Mouse (Mus musculus) gastrocnemius, adult 2 months (tissue): Measurements from ENCODE around the gene Ehd1. TPM values are rescaled to one million over a fixed set of nuclear protein-coding genes. Genes with fewer than 3 reads are reported as not detected.
A peak's percentile ranks its signal among the peaks of the same experiment; 100 is the strongest.
"Not testable (repeated sequence)": the region's sequence is repeated elsewhere in the genome, so short reads cannot be mapped to it uniquely, and the experiment has no call there.

Experiments used
- DNase-seq: peaks from one replicate; pipeline ENCODE4 v3.0.0; 2022
- H3K27ac ChIP-seq: fragments of 200-600 bp; 2 replicates; pipeline ENCODE4 v1.8.1; 2022; ENCODE audit warnings: mild to moderate bottlenecking
- H3K4me3 ChIP-seq: fragments of 200-600 bp; 2 replicates; pipeline ENCODE4 v1.8.1; 2022; ENCODE audit warnings: mild to moderate bottlenecking, moderate library complexity
- CTCF ChIP-seq: fragments of 200-600 bp; IDR thresholded peaks from 2 replicates; pipeline ENCODE4 v1.8.1; 2022; ENCODE audit warnings: antibody characterized with exemption, mild to moderate bottlenecking, moderate library complexity
- intact Hi-C: fragments of 180-260 bp; cut with DNase I; formaldehyde crosslinking; loops from one replicate; pipeline ENCODE4 v1.15.1; 2025
- total RNA-seq, 2 experiments: library from RNA; stranded (reverse); gene quantifications; 2 replicates each; pipeline ENCODE4 v1.2.3; 2021

Ehd1 gene
- total RNA-seq, 2 experiments from 2014 or later, result 28.4 to 32.3 TPM

- intact Hi-C loops, result no loop called here
- peak; percentile 53 for DNase-seq
- peak overlapping the region; percentile 45 for H3K4me3 ChIP-seq
- H3K27ac ChIP-seq, result peak overlapping the region; percentile 92
- no peak for TF ChIP-seq CTCF
Observed at GRCm38 (mm10) chr19:6299450-6300267, 23.1 kb downstream of the Ehd1 start.

DNA sequence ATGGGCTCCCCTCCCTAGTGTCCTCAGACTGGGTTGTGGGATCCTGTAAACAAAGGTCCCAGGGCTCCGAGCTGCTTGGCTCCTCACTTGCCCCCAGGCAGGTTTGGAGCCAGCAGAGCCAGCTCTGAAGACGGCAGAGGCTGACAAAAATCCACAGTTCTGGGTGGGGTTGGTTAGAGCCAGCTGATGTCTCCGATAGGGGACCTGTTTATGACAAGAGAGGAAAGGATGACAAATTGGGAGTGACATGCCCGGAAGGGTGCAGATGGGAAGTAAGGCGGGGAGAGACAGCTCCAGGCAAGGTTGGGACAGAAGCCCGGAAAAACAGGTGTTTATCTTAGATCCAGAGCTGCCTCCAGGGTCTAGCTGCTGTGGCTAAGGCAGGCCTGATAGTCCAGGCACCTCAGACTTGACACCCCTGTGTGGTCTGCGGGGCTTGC, 23.9 kb downstream of the Ehd1 start:
- no peak for TF ChIP-seq CTCF
- DNase-seq, result peak; percentile 56
- H3K27ac ChIP-seq, result peak overlapping the region; percentile 92
- intact Hi-C loops, result no loop called here
- H3K4me3 ChIP-seq, result peak overlapping the region; percentile 45

DNA sequence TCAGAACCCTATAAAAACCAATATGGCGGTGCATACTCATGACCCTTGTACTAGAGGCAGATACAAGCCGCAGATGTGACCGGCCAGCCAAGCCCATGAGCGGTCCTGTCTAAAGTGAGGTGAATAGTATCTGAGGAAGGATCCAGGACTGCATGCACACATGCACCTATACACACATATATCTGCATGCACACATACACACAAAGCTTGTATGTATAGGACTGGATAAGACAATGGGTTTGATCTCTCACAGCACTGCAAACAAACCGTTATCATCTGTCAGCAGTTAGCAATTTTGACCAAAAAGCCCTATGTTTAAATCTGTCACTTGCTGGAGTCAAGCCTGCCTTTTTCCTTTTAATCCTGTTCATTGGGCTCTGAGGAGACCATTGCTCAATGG, 25.6 kb downstream of the Ehd1 start:
- intact Hi-C loops, result no loop called here
- Histone ChIP-seq H3K4me3 (no peak overlapping the region), H3K27ac (peak overlapping the region; percentile 92)
- DNase-seq, result no peak
- no peak for TF ChIP-seq CTCF

GRCm38 (mm10) chr19:6302522-6302921, 26.0 kb downstream of the Ehd1 start:
- TF ChIP-seq CTCF, result peak; percentile 5; the same call in 1 of the 2 replicates
- intact Hi-C loops, result no loop called here
- Histone ChIP-seq H3K4me3 (peak overlapping the region; percentile 32; the same call in 1 of the 2 replicates), H3K27ac (peak overlapping the region; percentile 92)
- peak; percentile 75 for DNase-seq

- intact Hi-C loops, result loop anchor here (1.0 to 2.0 kb wide), 2 partner anchors 27 to 36 kb away; partner anchors contain the start of gene Ehd1
- no peak for TF ChIP-seq CTCF
- Histone ChIP-seq H3K4me3 (peak overlapping the region; percentile 32; the same call in 1 of the 2 replicates), H3K27ac (peak overlapping the region; percentile 92)
- no peak for DNase-seq
Observed at GRCm38 (mm10) chr19:6303831-6304230, 27.3 kb downstream of the Ehd1 start.

- intact Hi-C loops, result loop anchor here (1.0 to 2.0 kb wide), 2 partner anchors 28 to 37 kb away; partner anchors contain the start of gene Ehd1
- no peak; the same call in 1 of the 2 replicates for TF ChIP-seq CTCF
Observed at GRCm38 (mm10) chr19:6304787-6305516, 28.4 kb downstream of the Ehd1 start.

DNA sequence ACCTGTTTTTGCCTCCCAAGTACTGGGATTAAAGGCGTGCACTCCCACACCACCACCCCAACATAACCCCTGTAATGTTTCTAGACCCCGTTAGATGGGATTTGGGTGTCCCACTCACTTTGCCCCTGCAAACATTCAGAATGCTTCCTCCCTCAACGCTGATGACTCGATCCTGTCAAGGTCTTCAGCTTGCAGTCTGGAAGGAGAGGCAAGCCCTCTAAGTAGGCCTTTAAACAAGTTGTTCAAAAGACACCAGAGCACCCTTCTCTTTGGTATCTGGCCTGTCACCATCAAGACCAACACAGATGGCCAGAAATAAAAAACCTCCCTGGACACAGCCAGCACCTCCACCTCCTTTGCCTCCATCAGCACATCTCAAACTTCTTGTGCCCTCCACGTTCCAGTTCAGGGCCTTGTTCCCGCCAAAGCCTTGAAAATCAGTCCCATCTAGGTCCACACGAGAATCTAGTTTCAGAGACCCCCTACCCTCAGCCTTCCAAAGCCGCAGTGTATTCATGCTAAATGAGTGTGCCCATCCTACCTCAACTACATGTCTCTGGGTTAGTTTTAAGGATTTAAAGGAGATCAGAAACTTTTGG, 29.1 kb downstream of the Ehd1 start:
- intact Hi-C loops, result loop anchor here (2.0 kb wide), 2 partner anchors 25 to 29 kb away; partner anchors contain the start of gene Ehd1
- H3K4me3 ChIP-seq, result peak overlapping the region; percentile 90
- peak overlapping the region; percentile 92 for H3K27ac ChIP-seq
- no peak for TF ChIP-seq CTCF
- DNase-seq, result no peak

More at GRCm38 (mm10) chr19:6304787-6305516, 28.4 kb downstream of the Ehd1 start:
- Histone ChIP-seq H3K4me3 (no peak overlapping the region), H3K27ac (peak overlapping the region; percentile 92)
- DNase-seq, result peak; percentile 94

- Histone ChIP-seq H3K27ac (peak within 1 kb of the TSS; percentile 92), H3K4me3 (peak within 1 kb of the TSS; percentile 90)
- DNase-seq, result peak; percentile 91
- no peak for TF ChIP-seq CTCF
- intact Hi-C loops, result loop anchor here (2.0 kb wide), 1 partner anchor 25 kb away; no protein-coding TSS in a partner anchor
Observed at GRCm38 (mm10) chr19:6306137-6306551, 29.6 kb downstream of the Ehd1 start, which contains the start of gene Cdc42bpg. Gene Cdc42bpg, plus strand, starts transcription at chr19:6306456.

GRCm38 (mm10) chr19:6306586-6306985, 30.1 kb downstream of the Ehd1 start:
- DNase-seq, result peak; percentile 86
- peak; percentile 83 for TF ChIP-seq CTCF
- intact Hi-C loops, result loop anchor here (2.0 kb wide), 1 partner anchor 24 kb away; no protein-coding TSS in a partner anchor
- peak overlapping the region; percentile 92 for H3K27ac ChIP-seq
- peak overlapping the region; percentile 90 for H3K4me3 ChIP-seq

DNA sequence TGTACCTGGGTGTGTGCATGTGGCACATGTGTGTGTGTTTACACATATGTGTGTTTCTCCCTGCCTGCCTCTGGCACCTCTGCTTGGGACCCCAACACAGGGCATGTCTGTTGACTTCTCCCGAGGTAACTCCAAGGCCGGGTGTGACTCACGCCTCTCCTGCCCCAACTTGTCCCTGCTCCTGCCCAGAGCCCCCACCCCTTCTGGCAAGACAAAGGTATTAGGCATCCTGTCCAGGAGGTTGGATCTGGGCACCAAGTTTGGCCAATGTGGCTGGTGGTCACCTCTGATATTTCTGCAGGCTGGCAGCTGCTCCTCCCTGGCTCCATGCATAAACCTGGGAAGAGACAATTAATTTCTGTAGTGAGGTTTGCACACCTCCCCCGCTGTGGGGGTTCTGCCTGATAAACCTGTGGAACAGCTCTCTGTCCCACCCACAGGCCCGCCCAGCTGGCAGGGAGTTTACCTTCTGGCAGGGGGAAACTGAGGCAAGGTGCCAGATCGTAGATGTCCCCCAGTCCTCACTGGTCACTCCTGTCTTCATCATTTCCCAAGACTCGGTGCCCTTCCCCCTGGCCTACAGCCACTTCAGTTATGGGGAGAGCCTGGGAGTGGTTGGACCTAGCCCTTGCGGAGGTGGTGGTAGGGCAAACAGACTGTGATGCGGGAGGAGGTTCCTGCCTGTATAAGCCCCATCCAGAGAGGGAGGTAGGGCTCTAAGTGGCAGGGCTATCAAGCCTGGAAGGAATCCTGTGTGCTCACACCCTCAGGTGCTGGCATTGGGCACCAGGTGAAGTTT, 31.4 kb downstream of the Ehd1 start:
- H3K4me3 ChIP-seq, result no peak overlapping the region
- H3K27ac ChIP-seq, result no peak overlapping the region
- TF ChIP-seq CTCF, result no peak
- intact Hi-C loops, result loop anchor here (2.0 kb wide), 1 partner anchor 23 kb away; no protein-coding TSS in a partner anchor
- no peak for DNase-seq

- Histone ChIP-seq H3K4me3 (no peak overlapping the region), H3K27ac (no peak overlapping the region)
- DNase-seq, result no peak
- intact Hi-C loops, result no loop called here
- TF ChIP-seq CTCF, result no peak
Observed at GRCm38 (mm10) chr19:6310181-6310580, 33.7 kb downstream of the Ehd1 start.

DNA sequence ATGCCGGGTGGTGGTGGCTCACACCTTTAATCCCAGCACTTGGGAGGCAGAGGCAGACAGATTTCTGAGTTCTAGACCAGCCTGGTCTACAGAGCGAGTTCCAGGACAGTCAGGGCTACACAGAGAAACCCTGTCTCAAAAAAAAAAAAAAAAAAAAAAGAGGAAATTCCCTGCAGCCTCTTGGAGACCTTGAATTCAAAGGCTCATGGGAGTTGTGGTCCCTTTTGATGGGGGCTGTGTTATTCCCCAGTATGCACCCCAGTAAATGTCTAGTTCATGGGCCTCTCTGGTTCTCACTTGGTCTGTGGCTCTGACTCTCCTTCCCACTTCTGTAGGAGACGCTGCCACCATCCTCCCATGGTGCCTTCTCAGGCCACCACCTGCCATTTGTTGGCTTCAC, 35.3 kb downstream of the Ehd1 start:
- H3K4me3 ChIP-seq, DNase-seq, intact Hi-C loops, H3K27ac ChIP-seq: not testable (repeated sequence)
